Mouse (Mus musculus) liver, embryonic 14.5 days (tissue): ENCODE measurements around the gene Stard7.

Experiments
- CTCF ChIP-seq: IDR thresholded peaks from 2 replicates; pipeline ENCODE4 v1.5.1; 2016; ENCODE audit warnings: antibody characterized with exemption, low read depth, control low read depth
- EP300 ChIP-seq: IDR thresholded peaks from 2 replicates; pipeline ENCODE4 v1.6.1; 2016; ENCODE audit warnings: antibody characterized with exemption, low read depth

DNA sequence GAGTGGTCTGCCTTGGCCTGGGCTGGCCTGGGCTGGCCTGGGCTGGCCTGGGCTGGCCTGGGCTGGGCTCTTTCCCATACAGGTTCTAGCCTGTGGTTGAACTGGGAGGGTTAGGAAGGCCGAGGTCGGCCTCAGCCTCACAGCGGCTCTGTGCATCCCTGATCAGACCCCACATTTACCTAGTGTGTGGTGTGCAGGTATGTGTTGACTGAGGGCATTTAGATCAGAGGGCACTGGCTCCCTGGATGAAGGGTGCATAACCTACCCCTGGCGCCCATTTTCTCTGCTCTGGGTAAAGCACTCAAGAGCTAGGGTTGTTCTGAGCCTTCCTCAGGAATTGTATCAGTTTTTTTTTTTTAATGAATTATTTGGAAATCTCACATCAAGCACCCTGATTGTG lies 68.4 kb downstream of the Stard7 start, which contains the start of gene Astl:
- TF ChIP-seq CTCF (no peak), EP300 (no peak)
